Mouse (Mus musculus) lung, postnatal 0 days (tissue): ENCODE results near the gene Lmo1.

Source experiments
- CTCF ChIP-seq: IDR thresholded peaks from 2 replicates; pipeline ENCODE4 v1.5.1; 2016; ENCODE audit warnings: antibody characterized with exemption, mild to moderate bottlenecking
- EP300 ChIP-seq: IDR thresholded peaks from 2 replicates; pipeline ENCODE4 v1.6.1; 2016; ENCODE audit warnings: antibody characterized with exemption, mild to moderate bottlenecking, control low read depth

- peak; percentile 60 for TF ChIP-seq CTCF
- no peak for TF ChIP-seq EP300
These were observed 76.6 kb downstream of the Lmo1 start for GRCm38 (mm10) chr7:109098145-109099018.
